Mouse (Mus musculus) cortical plate, adult 2 months (tissue): ENCODE measurements around the gene Tatdn2. TPM values are rescaled to one million over a fixed set of nuclear protein-coding genes. Genes with fewer than 3 reads are reported as not detected.
A peak's percentile ranks its signal among the peaks of the same experiment; 100 is the strongest.
"Not testable (repeated sequence)": the region's sequence is repeated elsewhere in the genome, so short reads cannot be mapped to it uniquely, and the experiment has no call there.

Experiments used
- H3K27ac ChIP-seq: fragments of 200-500 bp; 2 replicates; pipeline ENCODE4 v1.5.1; 2012; ENCODE audit warnings: low read length, control low read depth, inconsistent platforms; ENCODE audit not compliant: insufficient read depth
- H3K4me1 ChIP-seq: fragments of 200-500 bp; 2 replicates; pipeline ENCODE4 v1.6.1; 2011; ENCODE audit warnings: low read length; ENCODE audit not compliant: control insufficient read depth, insufficient read depth
- H3K4me3 ChIP-seq: fragments of 200-500 bp; 2 replicates; pipeline ENCODE4 v1.5.1; 2011; ENCODE audit warnings: mild to moderate bottlenecking, low read length, control low read depth; ENCODE audit not compliant: insufficient read depth
- CTCF ChIP-seq: fragments of 200-500 bp; IDR thresholded peaks from 2 replicates; pipeline ENCODE4 v1.5.1; 2011; ENCODE audit warnings: mild to moderate bottlenecking, control low read depth, low read length; ENCODE audit not compliant: insufficient read depth; ENCODE audit errors: extremely low read depth
- POLR2A ChIP-seq: fragments of 200-500 bp; IDR thresholded peaks from 2 replicates; pipeline ENCODE4 v1.6.1; 2011; ENCODE audit warnings: mild to moderate bottlenecking, low read length, control low read depth; ENCODE audit not compliant: insufficient read depth; ENCODE audit errors: extremely low read depth
- polyA plus RNA-seq: library from polyadenylated mRNA; depleted of rRNA; stranded (reverse); fragments of >200 nt; gene quantifications from 2 replicates; pipeline ENCODE4 v1.2.3, GENCODE M21; 2012

The Tatdn2 gene
- polyA plus RNA-seq, 1 experiment: 28.8 TPM

DNA sequence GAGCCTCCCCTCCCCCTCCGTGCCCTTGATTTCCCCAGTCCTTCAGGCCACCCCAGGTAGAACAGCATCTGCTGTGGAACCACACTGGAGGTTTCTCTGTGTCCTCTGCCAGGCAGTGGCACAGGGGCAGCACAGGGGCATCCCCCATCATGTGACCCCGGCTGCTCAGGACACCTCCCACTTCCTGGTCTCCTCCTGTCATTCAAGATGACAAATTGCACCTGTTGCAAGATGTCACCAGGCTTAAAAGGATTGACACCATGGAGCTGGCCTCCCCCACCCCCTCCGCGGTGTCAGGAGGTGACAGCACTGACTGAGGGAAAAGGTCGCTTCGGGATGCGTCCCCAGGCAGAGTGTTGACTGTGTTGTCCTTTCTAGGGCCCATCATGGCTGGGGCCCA is 27.0 kb upstream of the Tatdn2 start:
- TF ChIP-seq CTCF: no peak
- TF ChIP-seq POLR2A: no peak

GRCm38 (mm10) chr6:113672029-113672428 is 24.8 kb upstream of the Tatdn2 start:
- not testable (repeated sequence) for H3K4me1 ChIP-seq, H3K4me3 ChIP-seq, H3K27ac ChIP-seq

More for the DNA sequence above, 27.0 kb upstream of the Tatdn2 start:
- Histone ChIP-seq H3K4me3 (no peak overlapping the region), H3K27ac (peak overlapping the region; percentile 86; the same call in 1 of the 2 replicates), H3K4me1 (no peaks in the 10 kb centered on the region)

DNA sequence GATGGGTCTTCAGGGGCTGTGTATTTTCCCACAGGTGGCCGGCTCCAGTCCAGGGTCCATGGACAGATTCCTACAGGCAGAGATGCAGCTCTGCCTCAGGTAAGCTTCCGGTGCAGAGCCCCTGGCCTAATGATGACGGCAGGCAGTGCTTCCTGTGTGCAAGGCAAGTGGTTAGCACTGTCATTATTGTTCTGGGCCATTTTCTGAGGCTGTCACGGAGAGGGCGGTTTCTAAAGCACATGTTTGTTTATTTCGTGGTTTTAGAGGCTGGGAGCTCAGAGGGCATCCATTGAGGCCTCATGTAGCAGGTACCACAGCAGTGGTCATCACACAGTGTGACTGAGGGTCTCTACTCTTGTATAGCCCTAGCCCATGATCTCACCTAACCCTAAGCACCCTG is 23.9 kb upstream of the Tatdn2 start:
- Histone ChIP-seq H3K4me3 (no peak overlapping the region), H3K27ac (no peak overlapping the region), H3K4me1 (no peaks in the 10 kb centered on the region)
- TF ChIP-seq CTCF (no peak), POLR2A (no peak)

DNA sequence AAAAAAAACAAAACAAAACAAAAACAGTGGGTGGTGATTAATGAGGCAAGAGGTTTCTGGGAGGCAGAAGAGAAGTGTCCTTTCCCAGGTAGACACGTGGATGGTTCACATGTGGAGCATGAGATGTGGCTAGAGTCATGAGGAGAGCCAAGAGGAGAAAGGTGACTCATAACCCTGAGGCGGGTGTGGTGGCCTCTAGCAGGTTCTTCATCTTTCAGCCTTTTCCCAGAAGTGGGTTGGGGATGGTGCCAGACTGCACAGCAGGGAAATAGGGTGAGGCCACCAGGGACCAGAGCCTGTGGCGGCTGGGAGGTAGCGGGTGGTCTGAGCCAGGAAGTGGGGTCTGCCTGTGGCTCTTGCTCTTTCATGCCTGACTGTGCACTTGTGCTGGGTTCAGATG is 21.6 kb upstream of the Tatdn2 start:
- Histone ChIP-seq H3K4me1 (no peaks in the 10 kb centered on the region), H3K4me3 (no peak overlapping the region), H3K27ac (no peak overlapping the region)
- TF ChIP-seq POLR2A: no peak
- no peak for TF ChIP-seq CTCF

DNA sequence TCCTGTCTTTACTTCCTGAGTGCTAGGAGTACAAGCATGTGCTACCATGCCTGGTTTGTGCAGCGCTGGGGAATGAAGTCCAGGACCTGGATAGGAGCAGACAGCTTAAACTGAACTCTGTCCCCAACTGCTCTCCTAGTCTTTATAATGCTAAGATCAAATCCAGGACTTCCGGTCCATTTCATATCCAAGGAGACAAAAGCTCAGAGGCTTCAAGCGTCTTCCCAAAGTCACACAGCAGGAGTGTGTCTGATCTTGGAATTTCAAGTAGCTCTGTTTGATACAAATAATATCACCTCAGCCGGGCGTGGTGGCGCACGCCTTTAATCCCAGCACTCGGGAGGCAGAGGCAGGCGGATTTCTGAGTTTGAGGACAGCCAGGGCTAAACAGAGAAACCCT is 20.9 kb upstream of the Tatdn2 start:
- Histone ChIP-seq H3K4me3 (no peak overlapping the region), H3K27ac (no peak overlapping the region), H3K4me1 (no peaks in the 10 kb centered on the region)
- no peak for TF ChIP-seq CTCF
- TF ChIP-seq POLR2A: no peak

GRCm38 (mm10) chr6:113677070-113677734 is 19.6 kb upstream of the Tatdn2 start:
- no peak for TF ChIP-seq POLR2A
- TF ChIP-seq CTCF: no peak
- H3K27ac ChIP-seq: 0 out of 2 replicates have a peak overlapping the region, but pooled peaks have one; percentile 32

GRCm38 (mm10) chr6:113678246-113679012 is 18.4 kb upstream of the Tatdn2 start:
- TF ChIP-seq POLR2A (no peak), CTCF (no peak)
- Histone ChIP-seq H3K4me1 (no peaks in the 10 kb centered on the region), H3K27ac (no peak overlapping the region), H3K4me3 (no peak overlapping the region)

More at GRCm38 (mm10) chr6:113677070-113677734, 19.6 kb upstream of the Tatdn2 start:
- Histone ChIP-seq H3K4me1 (no peaks in the 10 kb centered on the region), H3K4me3 (no peak overlapping the region)

DNA sequence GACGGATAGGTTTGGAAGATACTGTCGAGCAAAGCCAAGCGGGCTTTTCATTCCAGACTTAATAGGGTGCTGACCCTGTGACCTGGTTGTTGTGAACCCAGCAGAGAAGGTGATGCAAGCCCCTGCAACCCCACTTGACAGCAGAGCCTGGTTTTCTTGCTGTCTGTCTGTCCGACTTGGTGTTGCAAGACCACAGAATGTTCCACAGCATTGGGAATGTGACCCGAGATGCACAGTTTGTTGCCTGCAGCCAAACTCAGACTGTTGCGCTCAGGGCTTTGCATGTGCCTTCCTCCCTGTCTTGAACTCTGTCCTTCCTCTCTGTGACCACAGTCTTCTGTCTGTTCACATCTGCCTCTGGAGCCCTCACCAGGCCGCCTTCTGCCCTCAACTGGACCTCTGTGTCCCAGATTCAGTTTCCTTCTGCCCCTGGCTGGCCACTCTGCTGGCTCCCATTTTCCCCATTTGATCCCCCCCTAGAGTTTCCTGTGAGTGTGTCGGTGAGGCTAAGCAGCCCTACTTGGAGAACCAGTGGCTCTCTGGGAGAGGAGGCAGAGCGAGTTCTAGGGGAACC is 16.8 kb upstream of the Tatdn2 start:
- no peak overlapping the region for H3K4me3 ChIP-seq

GRCm38 (mm10) chr6:113681271-113681670 is 15.6 kb upstream of the Tatdn2 start:
- Histone ChIP-seq H3K27ac (no peak overlapping the region), H3K4me1 (no peaks in the 10 kb centered on the region), H3K4me3 (no peak overlapping the region)
- TF ChIP-seq POLR2A (no peak), CTCF (peak; percentile 89)

More for the DNA sequence above, 16.8 kb upstream of the Tatdn2 start:
- Histone ChIP-seq H3K27ac (no peak overlapping the region), H3K4me1 (no peaks in the 10 kb centered on the region)
- TF ChIP-seq CTCF: no peak
- no peak for TF ChIP-seq POLR2A

- TF ChIP-seq CTCF: no peak
- TF ChIP-seq POLR2A: no peak
- Histone ChIP-seq H3K4me3 (no peak overlapping the region), H3K4me1 (no peaks in the 10 kb centered on the region)
These were observed 13.6 kb upstream of the Tatdn2 start for GRCm38 (mm10) chr6:113683081-113683825.

More at GRCm38 (mm10) chr6:113683081-113683825, 13.6 kb upstream of the Tatdn2 start:
- H3K27ac ChIP-seq: no peak overlapping the region
